Mouse (Mus musculus) heart, embryonic 12.5 days (tissue): Measurements from ENCODE around the gene Exoc1. TPM values are rescaled to one million over a fixed set of nuclear protein-coding genes. Genes with fewer than 3 reads are reported as not detected.

Experiments
- ATAC-seq: fragments of 200-750 bp; cut with Nextera tagmentation; 2 replicates; pipeline ENCODE4 v1.8.0; 2017; ENCODE audit warnings: moderate TSS enrichment, moderate library complexity; ENCODE audit not compliant: insufficient number of reproducible peaks, low FRiP score
- H3K27ac ChIP-seq: fragments of 300-500 bp; sonication (generic); 2 replicates; pipeline ENCODE4 v1.5.1; 2016; ENCODE audit warnings: mild to moderate bottlenecking, moderate library complexity; ENCODE audit not compliant: poor library complexity, severe bottlenecking
- H3K27me3 ChIP-seq: fragments of 300-500 bp; sonication (generic); replicated peaks from 2 replicates; pipeline ENCODE4 v1.6.1; 2016; ENCODE audit warnings: mild to moderate bottlenecking, moderate library complexity
- H3K36me3 ChIP-seq: fragments of 300-500 bp; sonication (generic); 2 replicates; pipeline ENCODE4 v1.6.1; 2016; ENCODE audit warnings: mild to moderate bottlenecking, moderate library complexity
- H3K4me1 ChIP-seq: fragments of 300-500 bp; sonication (generic); replicated peaks from 2 replicates; pipeline ENCODE4 v1.6.1; 2016; ENCODE audit warnings: mild to moderate bottlenecking
- H3K4me2 ChIP-seq: fragments of 300-500 bp; sonication (generic); 2 replicates; pipeline ENCODE4 v1.6.1; 2016; ENCODE audit warnings: mild to moderate bottlenecking, moderate library complexity
- H3K4me3 ChIP-seq: fragments of 300-500 bp; sonication (generic); 2 replicates; pipeline ENCODE4 v1.5.1; 2016; ENCODE audit warnings: mild to moderate bottlenecking
- H3K9ac ChIP-seq: fragments of 300-500 bp; sonication (generic); 2 replicates; pipeline ENCODE4 v1.6.1; 2016; ENCODE audit warnings: mild to moderate bottlenecking, moderate library complexity
- H3K9me3 ChIP-seq: fragments of 300-500 bp; sonication (generic); replicated peaks from 2 replicates; pipeline ENCODE4 v1.6.1; 2016; ENCODE audit warnings: mild to moderate bottlenecking, moderate library complexity
- WGBS: fragments of 180-500 bp; shearing (Covaris S2); methylation state at CpG from one replicate; pipeline ENCODE4 v1.1.7; 2016; 5-methylcytosine and 5-hydroxymethylcytosine counted together
- polyA plus RNA-seq: library from polyadenylated mRNA; unstranded; fragments of >200 nt; fragmentation: Nextera tagmentation; extraction: Ambion mirVana; gene quantifications from 2 replicates; pipeline ENCODE4 v1.2.1, GENCODE M21; 2016

Exoc1 gene
- 27.0 and 30.1 TPM in 2 replicates for polyA plus RNA-seq

DNA sequence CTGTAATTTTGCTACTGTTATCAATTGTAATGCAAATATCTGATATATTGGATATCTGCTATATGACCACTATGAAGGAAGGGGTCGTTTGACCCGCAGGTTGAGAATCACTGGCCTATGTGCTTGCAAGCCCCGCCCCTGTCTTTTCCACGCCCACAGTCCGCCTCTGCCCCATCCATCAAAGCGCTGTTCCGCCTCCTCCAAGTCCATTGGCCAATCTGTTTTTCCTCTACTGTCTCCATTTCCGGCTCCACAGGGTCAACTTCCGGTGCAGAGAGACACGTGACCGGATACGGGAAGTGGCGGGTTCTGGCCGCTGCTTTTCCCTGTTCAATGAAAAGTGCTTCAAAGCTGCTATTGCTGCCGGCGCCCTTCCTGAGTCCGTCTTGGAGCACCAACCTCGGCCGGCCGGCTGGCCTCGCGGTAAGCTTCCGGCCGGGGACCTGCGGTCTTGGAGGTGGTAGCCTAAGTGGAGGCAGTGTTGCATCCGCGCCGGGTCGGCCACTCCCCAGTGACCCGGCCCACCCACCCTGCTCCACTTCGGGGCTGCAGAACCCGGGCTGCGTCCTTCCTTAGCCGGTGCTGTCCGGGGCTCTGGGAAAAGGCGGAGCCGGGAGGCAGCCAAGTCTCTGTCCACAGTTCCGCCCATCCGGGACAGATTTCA lies at the start of gene Exoc1:
TSS of gene Exoc1 (plus strand) at position 272 of the 664 bp plus-strand sequence.
- under 1% methylated on average over 39 of the region's 39 CpGs for WGBS
- Histone ChIP-seq H3K36me3 (peaks cover 6% of the 10 kb centered on the region; the same call in 1 of the 2 replicates), H3K4me1 (peaks cover 11% of the 10 kb centered on the region), H3K4me2 (peak within 1 kb of the TSS; percentile 88), H3K9me3 (no peaks in the 10 kb centered on the region), H3K9ac (peak within 1 kb of the TSS; percentile 84), H3K27ac (peak within 1 kb of the TSS; percentile 85), H3K27me3 (no peaks in the 10 kb centered on the region), H3K4me3 (peak within 1 kb of the TSS; percentile 98)
- ATAC-seq: peak; percentile 99

- WGBS: 54% methylated on average over 5 of the region's 5 CpGs
These were observed 45.3 kb upstream of the Exoc1 start, which contains the start of gene Gm7271 for GRCm38 (mm10) chr5:76483811-76484210. Gene Gm7271, plus strand, starts transcription at chr5:76484040.

GRCm38 (mm10) chr5:76495126-76495525 lies 34.0 kb upstream of the Exoc1 start:
- peaks cover 6% of the 10 kb centered on the region; the same call in 1 of the 2 replicates for H3K9me3 ChIP-seq
- ATAC-seq: no peak
- no peaks in the 10 kb centered on the region for H3K36me3 ChIP-seq
- H3K4me2 ChIP-seq: no peak overlapping the region
- H3K4me1 ChIP-seq: no peaks in the 10 kb centered on the region
- WGBS: 80% methylated on average over 13 of the region's 13 CpGs
- peaks cover 28% of the 10 kb centered on the region for H3K27me3 ChIP-seq
- H3K4me3 ChIP-seq: no peak overlapping the region
- H3K9ac ChIP-seq: no peak overlapping the region
- no peak overlapping the region for H3K27ac ChIP-seq

More at GRCm38 (mm10) chr5:76483811-76484210, 45.3 kb upstream of the Exoc1 start, which contains the start of gene Gm7271:
- H3K9ac ChIP-seq: no peak within 1 kb of the TSS
- no peaks in the 10 kb centered on the region for H3K36me3 ChIP-seq
- H3K27me3 ChIP-seq: peaks cover 35% of the 10 kb centered on the region
- no peak within 1 kb of the TSS for H3K4me2 ChIP-seq
- no peak within 1 kb of the TSS for H3K4me3 ChIP-seq
- ATAC-seq: no peak
- no peaks in the 10 kb centered on the region for H3K9me3 ChIP-seq
- 0 out of 2 replicates have a peak, but pooled peaks cover 4% of the 10 kb centered on the region for H3K4me1 ChIP-seq
- no peak within 1 kb of the TSS for H3K27ac ChIP-seq

GRCm38 (mm10) chr5:76522446-76522845 lies 6.7 kb upstream of the Exoc1 start:
- H3K4me2 ChIP-seq: no peak overlapping the region
- no peaks in the 10 kb centered on the region for H3K36me3 ChIP-seq
- no peak overlapping the region for H3K9ac ChIP-seq
- H3K27ac ChIP-seq: no peak overlapping the region
- no peak overlapping the region for H3K4me3 ChIP-seq
- no peaks in the 10 kb centered on the region for H3K9me3 ChIP-seq
- no peak for ATAC-seq
- WGBS: 84% methylated on average over 1 of the region's 1 CpGs
- no peaks in the 10 kb centered on the region for H3K27me3 ChIP-seq
- no peaks in the 10 kb centered on the region for H3K4me1 ChIP-seq

- H3K27ac ChIP-seq: no peak overlapping the region
- no peak overlapping the region for H3K4me2 ChIP-seq
- no peaks in the 10 kb centered on the region for H3K9me3 ChIP-seq
- WGBS: 66% methylated on average over 5 of the region's 5 CpGs
- H3K4me1 ChIP-seq: no peaks in the 10 kb centered on the region
- H3K36me3 ChIP-seq: no peaks in the 10 kb centered on the region
- H3K9ac ChIP-seq: no peak overlapping the region
- ATAC-seq: no peak
- H3K27me3 ChIP-seq: no peaks in the 10 kb centered on the region
- H3K4me3 ChIP-seq: no peak overlapping the region
These were observed 4.5 kb upstream of the Exoc1 start for GRCm38 (mm10) chr5:76524623-76525022.

DNA sequence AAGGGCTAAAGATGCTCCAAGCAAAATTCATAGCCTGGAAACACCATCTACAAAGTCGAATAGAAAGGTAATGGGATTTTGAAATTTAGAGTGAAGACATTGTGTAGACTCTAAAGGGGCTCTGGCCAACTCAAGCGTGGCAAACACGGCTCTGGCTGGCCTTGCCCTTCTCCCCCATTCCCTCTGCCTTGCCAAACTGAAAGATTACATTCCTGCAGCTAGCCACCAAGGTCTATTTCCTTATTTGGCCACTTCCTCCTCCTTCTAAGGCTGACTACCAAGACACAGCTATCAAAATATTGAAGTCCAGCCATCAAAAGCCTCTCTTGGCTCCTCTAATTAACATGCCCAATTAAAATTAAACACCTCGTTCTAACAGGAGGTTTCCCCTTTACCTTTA lies 4.0 kb upstream of the Exoc1 start:
- no peak for ATAC-seq
- Histone ChIP-seq H3K4me2 (no peak overlapping the region), H3K9ac (no peak overlapping the region), H3K4me3 (no peak overlapping the region), H3K27me3 (no peaks in the 10 kb centered on the region), H3K9me3 (no peaks in the 10 kb centered on the region), H3K4me1 (peaks cover 4% of the 10 kb centered on the region), H3K27ac (no peak overlapping the region), H3K36me3 (no peaks in the 10 kb centered on the region)
- 52% methylated on average over 4 of the region's 4 CpGs for WGBS

GRCm38 (mm10) chr5:76525829-76526228 lies 3.3 kb upstream of the Exoc1 start:
- H3K36me3 ChIP-seq: no peaks in the 10 kb centered on the region
- H3K27me3 ChIP-seq: no peaks in the 10 kb centered on the region
- peaks cover 9% of the 10 kb centered on the region for H3K4me1 ChIP-seq
- H3K9ac ChIP-seq: no peak overlapping the region
- 39% methylated on average over 2 of the region's 2 CpGs for WGBS
- ATAC-seq: no peak
- H3K4me2 ChIP-seq: no peak overlapping the region
- H3K4me3 ChIP-seq: no peak overlapping the region
- H3K27ac ChIP-seq: no peak overlapping the region
- H3K9me3 ChIP-seq: no peaks in the 10 kb centered on the region

- 8% methylated on average over 9 of the region's 9 CpGs for WGBS
- peaks cover 11% of the 10 kb centered on the region for H3K4me1 ChIP-seq
- no peaks in the 10 kb centered on the region for H3K9me3 ChIP-seq
- H3K27ac ChIP-seq: peak overlapping the region; percentile 85
- H3K9ac ChIP-seq: peak overlapping the region; percentile 84
- ATAC-seq: peak; percentile 5; the same call in 1 of the 2 replicates
- H3K4me2 ChIP-seq: peak overlapping the region; percentile 88
- peaks cover 6% of the 10 kb centered on the region; the same call in 1 of the 2 replicates for H3K36me3 ChIP-seq
- no peaks in the 10 kb centered on the region for H3K27me3 ChIP-seq
- peak overlapping the region; percentile 98 for H3K4me3 ChIP-seq
These were observed 574 bp downstream of the Exoc1 start for GRCm38 (mm10) chr5:76529704-76530066.

DNA sequence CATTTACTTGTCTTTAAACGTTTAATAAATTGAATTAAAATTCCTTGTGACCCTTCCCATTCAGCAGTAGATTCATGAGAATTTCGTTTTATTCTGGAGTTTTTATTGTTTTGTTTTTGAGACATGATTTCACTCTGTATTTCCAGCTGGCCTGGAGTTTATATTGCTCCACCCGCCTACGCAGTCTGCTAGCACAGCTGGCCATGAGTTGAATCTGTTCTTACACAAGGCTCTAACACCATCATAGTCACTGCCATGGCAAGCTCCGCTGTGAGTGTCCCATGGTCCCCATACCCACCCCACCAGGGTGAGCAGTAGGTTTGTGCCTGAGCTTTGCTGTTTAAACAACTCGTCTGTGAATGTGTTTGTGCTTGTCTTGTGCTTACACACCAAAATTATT lies 4.1 kb downstream of the Exoc1 start:
- ATAC-seq: no peak
- Histone ChIP-seq H3K4me3 (no peak overlapping the region), H3K36me3 (peaks cover 25% of the 10 kb centered on the region), H3K4me2 (no peak overlapping the region), H3K27ac (no peak overlapping the region), H3K9ac (no peak overlapping the region), H3K27me3 (no peaks in the 10 kb centered on the region), H3K4me1 (peaks cover 11% of the 10 kb centered on the region), H3K9me3 (no peaks in the 10 kb centered on the region)
- WGBS: 83% methylated on average over 6 of the region's 6 CpGs

DNA sequence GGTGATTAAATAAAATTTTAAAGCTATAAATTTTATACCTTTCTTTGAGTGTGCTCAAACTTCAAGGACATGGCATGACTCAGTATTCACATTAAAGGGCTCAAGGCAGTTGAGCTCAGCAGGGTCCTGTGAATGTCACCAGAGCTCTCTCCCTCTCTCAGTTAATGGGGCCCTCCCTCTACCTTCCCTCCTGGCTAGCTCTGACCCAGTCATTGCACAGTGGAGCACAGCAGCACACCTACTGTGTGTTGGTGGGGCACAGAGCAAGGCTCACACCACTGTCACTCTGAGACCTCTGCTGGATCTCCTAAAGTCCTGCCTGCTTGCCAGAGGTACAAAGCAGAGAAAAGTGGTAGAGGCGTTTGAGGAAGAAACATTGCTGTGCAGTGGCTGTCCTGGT lies 7.1 kb downstream of the Exoc1 start:
- WGBS: 66% methylated on average over 1 of the region's 1 CpGs
- H3K4me3 ChIP-seq: no peak overlapping the region
- no peaks in the 10 kb centered on the region for H3K27me3 ChIP-seq
- no peak overlapping the region for H3K9ac ChIP-seq
- H3K9me3 ChIP-seq: no peaks in the 10 kb centered on the region
- no peak overlapping the region for H3K4me2 ChIP-seq
- H3K27ac ChIP-seq: no peak overlapping the region
- H3K4me1 ChIP-seq: no peaks in the 10 kb centered on the region
- peaks cover 36% of the 10 kb centered on the region for H3K36me3 ChIP-seq
- no peak for ATAC-seq

DNA sequence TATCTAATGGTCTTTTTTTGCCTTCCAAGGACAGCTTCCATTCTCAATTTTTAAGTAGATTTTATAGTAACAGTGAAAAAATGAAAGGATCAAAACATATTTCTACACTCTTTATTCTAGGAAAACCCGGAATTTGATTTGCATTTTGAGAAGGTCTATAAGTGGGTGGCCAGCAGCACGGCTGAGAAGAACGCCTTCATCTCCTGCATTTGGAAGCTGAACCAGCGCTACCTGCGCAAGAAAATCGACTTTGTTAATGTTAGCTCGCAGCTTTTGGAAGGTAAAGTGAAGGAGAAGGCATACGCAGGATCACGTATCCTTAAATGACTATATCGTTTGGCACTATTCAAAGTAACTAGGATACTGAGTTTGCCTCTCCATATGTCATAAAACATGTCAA lies 8.5 kb downstream of the Exoc1 start:
- no peak for ATAC-seq
- Histone ChIP-seq H3K9ac (no peak overlapping the region), H3K9me3 (no peaks in the 10 kb centered on the region), H3K36me3 (peaks cover 43% of the 10 kb centered on the region), H3K27me3 (no peaks in the 10 kb centered on the region), H3K27ac (no peak overlapping the region), H3K4me1 (no peaks in the 10 kb centered on the region), H3K4me3 (no peak overlapping the region), H3K4me2 (no peak overlapping the region)
- 88% methylated on average over 10 of the region's 10 CpGs for WGBS

DNA sequence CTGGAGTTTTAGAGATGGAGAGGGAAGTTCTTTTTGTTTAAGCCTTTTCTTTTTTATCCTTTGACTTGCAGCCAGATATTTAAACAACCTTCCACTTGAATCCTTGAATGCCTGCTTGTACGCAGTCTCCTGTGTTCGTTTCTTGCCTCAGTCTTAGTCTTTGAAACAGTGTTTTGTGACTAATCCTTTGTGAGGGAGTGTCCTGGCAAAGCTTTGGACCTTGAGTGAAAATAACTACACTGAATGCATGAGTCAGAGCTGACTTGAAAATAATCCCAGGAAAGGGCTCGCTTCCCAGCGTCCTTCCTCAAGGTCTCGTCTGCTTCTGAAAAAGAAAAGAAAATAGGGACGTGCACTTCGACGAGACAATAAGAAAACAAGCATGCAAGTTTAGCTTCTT lies 11.1 kb downstream of the Exoc1 start:
- no peaks in the 10 kb centered on the region for H3K27me3 ChIP-seq
- 78% methylated on average over 8 of the region's 8 CpGs for WGBS
- no peak overlapping the region for H3K4me3 ChIP-seq
- no peak for ATAC-seq
- no peaks in the 10 kb centered on the region for H3K9me3 ChIP-seq
- no peak overlapping the region for H3K27ac ChIP-seq
- no peaks in the 10 kb centered on the region for H3K4me1 ChIP-seq
- no peak overlapping the region for H3K4me2 ChIP-seq
- no peak overlapping the region for H3K9ac ChIP-seq
- peaks cover 63% of the 10 kb centered on the region for H3K36me3 ChIP-seq
